In genomic region chr7:110645311-110645710, GRCm38 (mm10) we compare ENCODE assay signal across 8 mouse cellular contexts. TPM values are rescaled to one million over a fixed set of nuclear protein-coding genes. Genes with fewer than 3 reads are reported as not detected.
DNase-seq lines count a peak whose midpoint lies in the region; ATAC-seq and TF ChIP-seq lines count a peak whose summit lies in the region.

No protein-coding gene starts in this region.

- no peak overlapping the region for H3K4me2 ChIP-seq in forebrain, embryonic 12.5 days
- H3K4me2 ChIP-seq in lung, embryonic 14.5 days = no peak overlapping the region

- peak; percentile 29 for TF ChIP-seq CTCF in E14TG2a.4 (conservative IDR thresholded peaks at IDR 0.05; ENCODE audit: low read length)
- peak; percentile 57 for TF ChIP-seq CTCF in kidney, adult 2 months (conservative IDR thresholded peaks at IDR 0.05; ENCODE audit: insufficient read depth, insufficient read length, low read depth, low read length)
- TF ChIP-seq CTCF in lung, embryonic 14.5 days (IDR thresholded peaks at IDR 0.05; ENCODE audit: low read depth) = peak; percentile 81

- no peak overlapping the region for H3K9ac ChIP-seq in forebrain, embryonic 12.5 days
- no peak overlapping the region for H3K9ac ChIP-seq in lung, embryonic 14.5 days

- no peak overlapping the region for H3K4me3 ChIP-seq in E14TG2a.4 (replicated peaks; ENCODE audit: low read length)
- H3K4me3 ChIP-seq in forebrain, embryonic 12.5 days (replicated peaks) = no peak overlapping the region
- no peak overlapping the region for H3K4me3 ChIP-seq in kidney, adult 2 months (ENCODE audit: insufficient read depth, low read depth, low read length)
- no peak overlapping the region for H3K4me3 ChIP-seq in lung, embryonic 14.5 days (ENCODE audit: low read depth, low read length)

- WGBS in forebrain, embryonic 12.5 days = 72% methylated on average over 5 of the region's 5 CpGs
- 45% methylated on average over 5 of the region's 5 CpGs for WGBS in kidney, adult 2 months
- WGBS in lung, embryonic 14.5 days = 68% methylated on average over 5 of the region's 5 CpGs

- peak; percentile 68; the same call in 1 of the 2 replicates for ATAC-seq in cerebellum, adult (ENCODE audit: insufficient number of reproducible peaks, low FRiP score, low TSS enrichment)
- peak; percentile 58; the same call in 1 of the 2 replicates for ATAC-seq in forebrain, embryonic 12.5 days (ENCODE audit: low FRiP score)
- ATAC-seq in lung, embryonic 14.5 days (ENCODE audit: insufficient read depth) = peak; percentile 71

- no peaks in the 10 kb centered on the region for H3K36me3 ChIP-seq in E14TG2a.4 (ENCODE audit: insufficient read depth, low read length)
- H3K36me3 ChIP-seq in forebrain, embryonic 12.5 days (replicated peaks) = no peaks in the 10 kb centered on the region
- no peaks in the 10 kb centered on the region for H3K36me3 ChIP-seq in kidney, adult 2 months (ENCODE audit: control insufficient read depth, insufficient read depth, low read length)
- H3K36me3 ChIP-seq in lung, embryonic 14.5 days (ENCODE audit: insufficient read depth) = no peaks in the 10 kb centered on the region

- peaks cover 28% of the 10 kb centered on the region for H3K4me1 ChIP-seq in E14TG2a.4 (replicated peaks; ENCODE audit: low read depth, low read length)
- H3K4me1 ChIP-seq in forebrain, embryonic 12.5 days = no peaks in the 10 kb centered on the region
- peaks cover 12% of the 10 kb centered on the region; the same call in 1 of the 2 replicates for H3K4me1 ChIP-seq in kidney, adult 2 months (ENCODE audit: control insufficient read depth, insufficient read depth, low read length)
- H3K4me1 ChIP-seq in lung, embryonic 14.5 days (ENCODE audit: insufficient read depth) = peaks cover 8% of the 10 kb centered on the region

- no peak for TF ChIP-seq POLR2A in kidney, adult 2 months (IDR thresholded peaks at IDR 0.05; ENCODE audit: low read depth, low read length)

- DNase-seq in 416B (ENCODE audit: low read depth) = peak; percentile 73
- peak; percentile 89 for DNase-seq in kidney, adult 2 months
- DNase-seq in lung, embryonic 14.5 days = peak; percentile 93
- DNase-seq in retina, embryonic 14.5 days (ENCODE audit: low spot score) = peak; percentile 89
- no peak for DNase-seq in spleen, postnatal 36 days (ENCODE audit: low spot score in 2 of 2)

- no peak overlapping the region for H3K27ac ChIP-seq in forebrain, embryonic 12.5 days
- no peak overlapping the region for H3K27ac ChIP-seq in kidney, adult 2 months (ENCODE audit: insufficient read depth, low read depth, low read length)
- no peak overlapping the region for H3K27ac ChIP-seq in lung, embryonic 14.5 days (ENCODE audit: low read depth)

- peaks cover 6% of the 10 kb centered on the region; the same call in 1 of the 2 replicates for H3K27me3 ChIP-seq in E14TG2a.4 (ENCODE audit: insufficient read depth, low read length)
- H3K27me3 ChIP-seq in forebrain, embryonic 12.5 days = no peaks in the 10 kb centered on the region
- no peaks in the 10 kb centered on the region for H3K27me3 ChIP-seq in kidney, adult 2 months (replicated peaks; ENCODE audit: control insufficient read depth, insufficient read depth, low read length)
- no peaks in the 10 kb centered on the region for H3K27me3 ChIP-seq in lung, embryonic 14.5 days (ENCODE audit: insufficient read depth, low read length)

- H3K9me3 ChIP-seq in E14TG2a.4 (ENCODE audit: low read length) = peaks cover 9% of the 10 kb centered on the region
- no peaks in the 10 kb centered on the region for H3K9me3 ChIP-seq in forebrain, embryonic 12.5 days
- H3K9me3 ChIP-seq in lung, embryonic 14.5 days (ENCODE audit: low read depth, low read length) = peaks cover 6% of the 10 kb centered on the region

RNA-seq across cellular contexts. Expression of gene Adm, which starts 17.9 kb away (rescaled TPM):
- polyA plus RNA-seq in forebrain, embryonic 12.5 days (2016; fragmentation: Nextera tagmentation; extraction: Ambion mirVana) = 3.0 and 3.1 TPM in 2 replicates
- 12.0 and 13.2 TPM in 2 replicates for polyA plus RNA-seq in kidney, adult 2 months (2012; rRNA removed)
- 2.3 and 2.5 TPM in 2 replicates for polyA plus RNA-seq in lung, embryonic 14.5 days (2014; fragmentation: Nextera tagmentation; extraction: Ambion mirVana)

RNA-seq across cellular contexts. Expression of gene Sbf2, which starts 30.6 kb away (rescaled TPM):
- 62.2 and 63.3 TPM in 2 replicates for polyA plus RNA-seq in forebrain, embryonic 12.5 days (2016; fragmentation: Nextera tagmentation; extraction: Ambion mirVana)
- polyA plus RNA-seq in kidney, adult 2 months (2012; rRNA removed) = 23.3 and 24.9 TPM in 2 replicates
- 43.2 and 45.4 TPM in 2 replicates for polyA plus RNA-seq in lung, embryonic 14.5 days (2014; fragmentation: Nextera tagmentation; extraction: Ambion mirVana)

Comparison
In these comparisons a context has a peak if more than half of its experiments do, and no peak if none do; other contexts are left out.
1. DNase-seq: peak in 416B (single experiment), kidney, adult 2 months (single experiment), lung, embryonic 14.5 days (single experiment) and retina, embryonic 14.5 days (single experiment); none in spleen, postnatal 36 days (0 of 2).
2. CTCF ChIP-seq: peak in every context shown above with its lines; median percentile 81 in lung, embryonic 14.5 days; 57 in kidney, adult 2 months; 29 in E14TG2a.4.
3. Peak in every context shown above with its lines, with median percentiles within 50 percentile points of each other: ATAC-seq.